Mouse (Mus musculus) myocyte (in vitro differentiated cells): ENCODE measurements around the gene Proz. TPM values are rescaled to one million over a fixed set of nuclear protein-coding genes. Genes with fewer than 3 reads are reported as not detected.

Experiments used
- H3K27me3 ChIP-seq: one replicate; pipeline ENCODE4 v1.6.1; 2011; ENCODE audit not compliant: control insufficient read depth, insufficient read depth, insufficient read length
- H3K36me3 ChIP-seq: one replicate; pipeline ENCODE4 v1.6.1; 2011; ENCODE audit not compliant: control insufficient read depth, insufficient read depth
- H3K4me2 ChIP-seq: one replicate; pipeline ENCODE4 v1.6.1; 2011; ENCODE audit warnings: low read depth, control low read depth
- H3K4me3 ChIP-seq: one replicate; pipeline ENCODE4 v1.5.1; 2011; ENCODE audit warnings: mild to moderate bottlenecking, control low read depth, moderate library complexity
- H3K79me2 ChIP-seq: one replicate; pipeline ENCODE4 v1.6.1; 2011; ENCODE audit not compliant: control insufficient read depth, insufficient read depth
- H3ac ChIP-seq: one replicate; pipeline ENCODE4 v1.6.1; 2011; ENCODE audit not compliant: control insufficient read depth, insufficient read length
- CEBPB ChIP-seq: IDR thresholded peaks from 2 replicates; pipeline ENCODE4 v1.6.1; 2011; ENCODE audit warnings: mild to moderate bottlenecking, moderate library complexity; ENCODE audit not compliant: poor library complexity, insufficient read depth, severe bottlenecking
- E2F4 ChIP-seq: IDR thresholded peaks from one replicate; pipeline ENCODE4 v1.6.1; 2011; ENCODE audit warnings: mild to moderate bottlenecking, control low read depth, moderate library complexity; ENCODE audit not compliant: insufficient read depth
- MAX ChIP-seq: IDR thresholded peaks from one replicate; pipeline ENCODE4 v1.6.1; 2011; ENCODE audit warnings: low read depth, mild to moderate bottlenecking, control low read depth
- MYOD1 ChIP-seq, 3 experiments: IDR thresholded peaks; one replicate each; pipeline ENCODE4 v1.6.1; 2011; ENCODE audit warnings: control low read depth in 2 of 3, low read depth in 2 of 3, mild to moderate bottlenecking in 2 of 3, moderate library complexity in 1 of 3; ENCODE audit not compliant: insufficient read length in 2 of 3, control insufficient read depth in 1 of 3
- MYOG ChIP-seq, 3 experiments: IDR thresholded peaks; one replicate each; pipeline ENCODE4 v1.6.1; 2011; ENCODE audit warnings: control low read depth in 2 of 3, low read depth in 2 of 3, mild to moderate bottlenecking in 2 of 3; ENCODE audit not compliant: insufficient read length in 2 of 3, control insufficient read depth in 1 of 3, insufficient read depth in 1 of 3
- POLR2A ChIP-seq: IDR thresholded peaks from one replicate; pipeline ENCODE4 v1.6.1; 2011; ENCODE audit warnings: low read depth, mild to moderate bottlenecking, control low read depth, moderate library complexity; ENCODE audit not compliant: insufficient read length
- POLR2AphosphoS2 ChIP-seq: IDR thresholded peaks from one replicate; pipeline ENCODE4 v1.6.1; 2011; ENCODE audit warnings: low read depth, control low read depth; ENCODE audit not compliant: insufficient read length
- REST ChIP-seq: IDR thresholded peaks from one replicate; pipeline ENCODE4 v1.6.1; 2011; ENCODE audit warnings: mild to moderate bottlenecking, control low read depth, moderate library complexity; ENCODE audit not compliant: insufficient read depth, insufficient read length
- SRF ChIP-seq: IDR thresholded peaks from one replicate; pipeline ENCODE4 v1.6.1; 2011; ENCODE audit warnings: low read depth; ENCODE audit not compliant: control insufficient read depth, insufficient read length
- TCF12 ChIP-seq: IDR thresholded peaks from one replicate; pipeline ENCODE4 v1.6.1; 2011; ENCODE audit warnings: mild to moderate bottlenecking, control low read depth; ENCODE audit not compliant: poor library complexity, insufficient read depth, severe bottlenecking
- TCF3 ChIP-seq: IDR thresholded peaks from one replicate; pipeline ENCODE4 v1.6.1; 2011; ENCODE audit warnings: low read depth, control low read depth; ENCODE audit not compliant: insufficient read length
- USF1 ChIP-seq: IDR thresholded peaks from one replicate; pipeline ENCODE4 v1.6.1; 2011; ENCODE audit warnings: low read depth, mild to moderate bottlenecking, control low read depth, moderate library complexity
- polyA plus RNA-seq: library from polyadenylated mRNA; unstranded; fragments of >200 nt; fragmentation: generic; extraction: Trizol; gene quantifications from one replicate; pipeline ENCODE4 v1.2.1, GENCODE M21; 2012; ENCODE audit warnings: missing spikeins

Proz gene
- polyA plus RNA-seq, 1 experiment = 0.55 TPM

DNA sequence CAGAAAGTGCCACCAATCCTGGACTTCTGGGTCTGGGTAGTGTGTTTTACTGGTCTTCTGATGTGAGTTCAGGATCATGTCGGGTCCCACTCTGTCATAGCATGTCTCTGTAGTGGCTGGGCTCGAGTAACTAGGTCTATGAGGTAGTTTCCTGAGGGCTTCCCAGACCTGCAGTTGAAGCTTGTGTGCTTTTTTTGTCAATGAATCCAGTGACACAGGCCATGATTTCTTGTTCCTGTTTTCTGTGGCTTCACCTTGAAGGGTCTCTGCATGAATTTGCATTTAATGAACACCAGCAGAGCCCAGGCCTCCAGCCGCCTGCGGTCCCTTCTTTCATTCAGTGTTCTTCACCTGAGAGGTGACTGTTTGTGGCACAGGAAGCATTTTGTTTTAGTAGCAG, 52.5 kb downstream of the Proz start:
- Histone ChIP-seq H3K27me3 (no peaks in the 10 kb centered on the region), H3K79me2 (peaks cover 71% of the 10 kb centered on the region), H3K36me3 (peaks cover 14% of the 10 kb centered on the region), H3K4me3 (no peak overlapping the region), H3K4me2 (no peak overlapping the region), H3ac (no peak overlapping the region)
- no peak for TF ChIP-seq E2F4
- no peak for TF ChIP-seq MAX
- TF ChIP-seq MYOG (IDR thresholded peaks at IDR 0.05; ENCODE audit: control insufficient read depth in 1 of 3, insufficient read depth in 1 of 3, insufficient read length in 2 of 3, low read depth in 2 of 3) = no peak
- TF ChIP-seq REST = no peak
- TF ChIP-seq SRF = no peak
- no peak for TF ChIP-seq USF1
- no peak for TF ChIP-seq POLR2AphosphoS2
- TF ChIP-seq TCF3 = no peak
- no peak for TF ChIP-seq POLR2A

DNA sequence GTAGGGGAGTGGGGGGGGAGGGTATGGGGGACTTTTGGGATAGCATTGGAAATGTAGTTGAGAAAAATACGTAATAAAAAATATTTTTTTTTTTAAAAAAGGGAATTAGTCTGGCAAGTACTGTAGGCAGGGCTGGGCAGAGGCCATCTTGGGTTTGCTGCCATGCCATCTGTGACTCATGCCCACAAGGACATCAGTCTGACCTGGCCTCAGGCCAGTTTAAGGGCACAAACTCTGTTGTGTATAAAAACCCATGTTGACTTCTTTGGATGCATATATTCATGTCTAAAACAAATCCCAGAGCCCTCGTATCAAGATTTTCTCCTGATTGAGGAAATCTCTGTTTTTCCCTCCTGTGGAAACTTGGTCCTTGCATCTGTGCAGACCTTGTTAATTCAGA, 56.4 kb downstream of the Proz start:
- peaks cover 14% of the 10 kb centered on the region for H3K36me3 ChIP-seq
- no peaks in the 10 kb centered on the region for H3K27me3 ChIP-seq
- no peak overlapping the region for H3K4me2 ChIP-seq
- no peak overlapping the region for H3K4me3 ChIP-seq
- H3ac ChIP-seq = no peak overlapping the region
- TF ChIP-seq MYOD1 (IDR thresholded peaks at IDR 0.05; ENCODE audit: control insufficient read depth in 1 of 3, insufficient read length in 2 of 3, low read depth in 2 of 3) (no peak), POLR2AphosphoS2 (no peak), TCF3 (no peak)
- H3K79me2 ChIP-seq = peaks cover 33% of the 10 kb centered on the region

DNA sequence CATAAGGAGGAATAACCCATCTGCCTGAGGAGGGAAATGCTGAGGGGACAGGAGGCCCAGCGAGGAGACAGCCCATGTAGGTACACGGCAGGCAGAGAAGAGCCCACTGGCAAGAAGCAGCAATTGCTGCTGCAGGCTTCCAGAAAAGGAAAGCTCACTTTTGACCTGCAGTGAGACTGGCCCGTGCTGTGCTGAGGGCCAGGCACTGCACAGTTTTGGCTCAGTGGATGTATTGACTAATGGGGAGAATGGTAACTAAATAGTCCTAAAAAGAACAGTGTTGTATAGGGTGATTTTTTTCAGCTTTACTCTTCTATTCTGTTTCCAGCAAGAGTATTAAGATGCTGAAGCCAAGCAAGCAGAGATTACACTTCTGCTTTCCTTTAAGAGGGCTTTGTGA, 57.8 kb downstream of the Proz start:
- TF ChIP-seq POLR2A (no peak), E2F4 (no peak)
- Histone ChIP-seq H3K27me3 (no peaks in the 10 kb centered on the region), H3ac (no peak overlapping the region), H3K4me2 (no peak overlapping the region), H3K4me3 (no peak overlapping the region), H3K79me2 (peaks cover 18% of the 10 kb centered on the region), H3K36me3 (peaks cover 16% of the 10 kb centered on the region)

DNA sequence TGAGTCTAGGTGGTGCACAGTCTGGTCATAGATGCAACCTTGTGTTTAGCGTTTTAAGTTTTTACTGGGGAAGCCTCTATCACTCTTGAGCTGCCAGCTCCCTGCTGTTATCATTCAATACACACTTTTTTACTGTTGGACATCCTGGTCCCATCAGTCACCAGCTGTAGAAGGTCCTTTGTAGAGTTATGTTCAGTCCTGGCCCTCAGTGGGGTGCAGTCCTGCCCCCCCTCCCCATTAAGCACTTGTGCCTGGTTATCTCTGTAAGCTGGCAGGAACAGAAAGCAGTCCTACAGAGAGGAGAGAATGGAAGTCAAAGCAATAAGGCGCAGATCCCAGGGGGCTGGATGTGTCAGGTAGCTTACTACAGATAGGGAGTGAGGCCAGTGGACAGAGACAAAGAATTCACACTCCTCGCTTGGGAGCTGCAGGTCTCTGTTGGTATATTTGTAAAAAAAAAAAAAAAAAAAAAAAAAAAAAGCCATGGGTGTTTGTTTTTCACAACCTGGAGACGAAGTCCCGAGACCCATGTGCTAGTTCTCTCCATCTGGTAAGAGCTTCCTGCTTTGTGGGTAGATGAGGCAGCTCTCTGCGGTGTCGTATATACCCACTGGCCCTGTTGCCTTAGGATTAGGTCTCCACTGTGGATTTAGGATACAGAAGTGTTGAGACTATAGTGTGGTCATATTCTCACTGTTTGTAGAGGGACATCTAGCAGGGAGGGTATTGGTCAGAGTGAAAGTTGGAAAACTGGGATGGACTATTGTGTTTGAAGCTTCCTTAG, 60.4 kb downstream of the Proz start:
- Histone ChIP-seq H3K79me2 (no peaks in the 10 kb centered on the region), H3K4me3 (no peak overlapping the region), H3K27me3 (no peaks in the 10 kb centered on the region), H3K36me3 (peaks cover 24% of the 10 kb centered on the region), H3K4me2 (no peak overlapping the region), H3ac (no peak overlapping the region)
- TF ChIP-seq SRF (no peak), MAX (no peak), E2F4 (no peak), TCF12 (no peak), POLR2AphosphoS2 (no peak), TCF3 (no peak), REST (no peak), MYOG (IDR thresholded peaks at IDR 0.05; ENCODE audit: control insufficient read depth in 1 of 3, insufficient read depth in 1 of 3, insufficient read length in 2 of 3, low read depth in 2 of 3) (no peak), CEBPB (no peak), MYOD1 (IDR thresholded peaks at IDR 0.05; ENCODE audit: control insufficient read depth in 1 of 3, insufficient read length in 2 of 3, low read depth in 2 of 3) (no peak)

DNA sequence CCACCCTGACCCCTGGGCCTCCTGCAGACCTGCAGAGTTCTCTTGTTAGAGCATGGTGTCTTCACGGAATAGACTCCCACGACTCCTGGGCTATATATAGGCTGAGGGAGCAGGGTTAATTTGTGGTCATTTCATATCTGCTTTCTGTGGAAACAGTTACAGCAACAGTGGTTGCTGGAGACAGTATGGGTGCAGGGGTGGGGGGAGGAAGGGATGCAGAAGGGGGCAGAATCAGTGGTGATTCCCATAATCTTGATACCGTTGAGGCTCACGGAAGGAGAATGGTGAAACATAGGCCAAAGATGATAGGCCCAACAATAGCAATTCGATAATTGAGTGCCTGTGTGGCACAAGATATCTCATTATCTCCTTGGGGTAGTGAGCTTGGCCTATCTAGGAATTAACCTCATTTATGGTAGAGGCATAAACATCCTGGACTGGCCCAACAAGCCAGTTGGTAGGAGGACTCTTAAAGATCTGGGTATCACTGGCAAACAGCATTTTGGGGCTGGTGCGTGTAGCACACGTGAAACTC, 62.2 kb downstream of the Proz start:
- Histone ChIP-seq H3K36me3 (peaks cover 24% of the 10 kb centered on the region), H3K79me2 (no peaks in the 10 kb centered on the region), H3K4me3 (no peak overlapping the region), H3ac (no peak overlapping the region), H3K4me2 (no peak overlapping the region), H3K27me3 (no peaks in the 10 kb centered on the region)
- no peak for TF ChIP-seq TCF3
- TF ChIP-seq MYOD1 (IDR thresholded peaks at IDR 0.05; ENCODE audit: control insufficient read depth in 1 of 3, insufficient read length in 2 of 3, low read depth in 2 of 3) = no peak
- TF ChIP-seq POLR2A = no peak
- no peak for TF ChIP-seq MYOG (IDR thresholded peaks at IDR 0.05; ENCODE audit: control insufficient read depth in 1 of 3, insufficient read depth in 1 of 3, insufficient read length in 2 of 3, low read depth in 2 of 3)
- TF ChIP-seq CEBPB = no peak
- no peak for TF ChIP-seq SRF
- TF ChIP-seq USF1 = no peak
- no peak for TF ChIP-seq REST
- TF ChIP-seq TCF12 = no peak
- TF ChIP-seq MAX = no peak
- TF ChIP-seq POLR2AphosphoS2 = no peak
- no peak for TF ChIP-seq E2F4
